Mouse (Mus musculus) ovary, adult 18-20 months (tissue): ENCODE data around the gene Olfr518.

ENCODE experiments used
- DNase-seq: peaks from one replicate; pipeline ENCODE4 v3.0.0; 2022; ENCODE audit warnings: low spot score, mixed read lengths

Olfr518 gene

DNA sequence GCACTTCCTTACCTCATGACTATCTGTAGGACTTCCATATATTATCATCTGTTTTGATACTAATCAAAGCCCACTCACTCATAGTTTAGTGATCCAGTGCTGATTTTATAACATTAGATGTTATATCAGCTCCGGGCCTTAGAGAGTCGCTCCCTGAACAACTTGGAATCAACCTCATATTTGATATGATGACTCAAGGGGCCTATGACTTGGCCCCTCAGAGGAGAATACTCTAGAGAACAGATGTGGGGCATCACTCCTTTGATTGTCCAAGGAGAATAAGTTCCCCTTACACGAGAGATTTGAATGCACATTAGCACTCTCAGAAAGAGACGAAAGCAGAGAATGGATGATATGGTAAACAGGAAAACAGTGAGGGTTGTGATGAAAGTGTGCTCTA, at the start of gene Olfr518:
Olfr518 (minus strand) TSS at position 101 of the 400 bp plus-strand sequence.
- DNase-seq: no peak

DNA sequence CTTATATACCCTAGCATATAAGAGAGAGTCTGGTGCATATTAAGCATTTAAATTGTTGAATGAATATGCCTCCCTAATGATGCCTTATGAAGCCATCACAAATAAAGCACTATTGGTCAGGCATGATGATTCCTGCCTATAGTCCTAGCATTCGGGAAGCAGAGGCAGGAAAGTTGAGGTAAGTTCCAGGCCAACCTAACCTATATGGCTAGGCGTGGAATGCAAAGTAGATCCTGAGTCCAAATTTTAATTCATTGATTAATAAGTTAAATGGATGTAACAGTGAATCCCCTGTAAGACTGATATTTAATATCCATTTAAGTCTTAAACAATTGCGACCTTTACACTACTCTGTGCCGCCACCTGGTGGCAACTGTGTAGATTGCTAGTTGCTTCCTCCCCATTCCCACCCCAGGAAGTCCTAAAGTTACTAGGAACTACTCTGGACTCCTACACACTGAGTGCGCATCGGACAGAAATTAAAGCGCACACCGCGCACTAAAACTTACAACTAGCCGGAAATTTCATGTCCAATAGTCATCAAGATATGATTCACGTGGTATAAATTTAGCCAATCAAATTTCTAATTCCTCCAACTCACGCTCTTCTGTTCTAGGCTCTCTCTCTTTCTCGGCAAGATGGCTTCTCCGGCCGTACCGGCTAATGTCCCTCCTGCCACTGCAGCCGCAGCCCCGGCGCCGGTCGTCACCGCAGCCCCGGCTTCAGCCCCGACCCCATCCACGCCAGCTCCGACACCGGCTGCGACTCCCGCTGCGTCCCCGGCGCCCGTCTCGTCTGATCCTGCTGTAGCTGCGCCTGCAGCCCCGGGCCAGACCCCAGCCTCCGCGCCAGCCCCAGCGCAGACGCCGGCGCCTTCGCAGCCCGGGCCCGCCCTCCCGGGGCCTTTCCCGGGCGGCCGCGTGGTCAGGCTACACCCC, 49.3 kb upstream of the Olfr518 start, which contains the start of gene Eif3f:
Eif3f (plus strand) TSS at position 624 of the 938 bp plus-strand sequence.
- peak; percentile 91 for DNase-seq

DNA sequence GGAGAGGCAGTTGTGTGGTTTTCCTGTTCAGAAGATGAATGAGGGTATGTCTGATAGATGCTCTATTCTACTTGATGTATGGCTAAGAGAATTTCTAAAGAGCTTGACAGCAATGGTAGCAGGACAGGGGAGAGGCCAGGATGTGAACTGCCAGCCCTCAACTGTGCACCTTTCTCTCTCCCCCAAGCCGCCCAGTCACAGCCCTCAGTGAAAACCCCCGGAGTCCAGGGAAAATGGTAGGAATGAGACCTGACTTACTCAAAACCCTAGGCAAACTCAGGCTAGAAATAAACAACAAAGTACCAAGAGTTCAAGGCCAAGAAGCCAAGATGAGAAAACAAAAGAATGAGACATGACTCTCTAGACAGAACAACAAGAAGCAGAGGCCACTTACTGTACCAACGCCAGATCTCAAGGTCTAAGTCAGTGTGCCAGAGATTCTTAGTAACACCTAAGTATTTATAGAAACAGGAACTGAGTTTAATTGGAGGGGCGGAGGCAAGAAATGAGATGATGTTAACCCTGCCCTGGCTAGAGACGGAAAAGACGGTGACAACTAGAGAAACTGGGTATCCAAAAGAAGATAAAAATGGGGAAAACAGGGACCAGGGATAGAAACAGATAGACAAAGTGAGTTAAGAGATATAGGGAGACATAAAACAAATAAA, 45.1 kb upstream of the Olfr518 start, which contains the start of gene Nlrp10:
Nlrp10 (minus strand) TSS at position 453 of the 668 bp plus-strand sequence.
- DNase-seq: no peak

DNA sequence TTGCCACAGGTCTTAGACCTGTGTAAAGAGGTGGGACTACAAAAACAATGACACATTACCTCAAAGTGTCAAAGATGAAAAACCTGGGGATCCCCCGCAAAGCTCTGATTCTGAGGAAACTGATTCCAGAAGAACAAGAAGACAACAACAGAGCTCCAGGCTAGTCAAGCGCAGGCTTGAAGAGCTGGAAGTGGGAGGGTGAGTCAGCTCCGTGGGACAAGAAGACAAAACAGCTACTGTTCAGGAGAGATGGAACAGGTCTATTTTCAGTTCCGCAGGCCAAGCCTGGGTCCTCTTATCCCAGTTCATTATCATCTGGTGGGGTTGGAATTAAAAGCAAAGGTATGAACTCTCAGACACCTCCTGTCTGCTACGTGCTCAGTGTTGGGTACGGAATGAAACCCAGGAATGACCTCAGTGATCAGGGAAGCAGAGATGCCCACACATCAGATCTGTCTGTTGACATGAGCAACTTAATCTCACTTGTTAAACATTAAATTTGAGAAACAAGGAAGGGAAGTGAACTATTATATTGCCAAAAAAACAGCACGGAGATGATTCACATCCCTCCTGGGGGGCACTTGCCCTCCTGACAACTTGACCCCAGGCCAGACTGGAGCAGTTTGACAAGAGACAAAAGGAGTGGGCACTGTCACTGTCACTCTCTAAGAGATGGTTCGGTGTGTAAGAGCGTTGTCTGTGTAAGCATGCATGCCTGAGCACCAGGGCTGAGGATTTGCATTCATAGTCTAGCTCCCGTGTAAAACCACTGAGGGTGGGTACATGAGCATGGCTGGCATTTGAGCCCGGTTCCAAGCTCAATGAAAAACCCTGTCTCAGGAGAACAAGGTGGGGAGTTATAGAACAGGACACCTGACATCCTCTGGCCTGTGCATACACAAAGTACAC, 43.7 kb upstream of the Olfr518 start:
- no peak for DNase-seq

DNA sequence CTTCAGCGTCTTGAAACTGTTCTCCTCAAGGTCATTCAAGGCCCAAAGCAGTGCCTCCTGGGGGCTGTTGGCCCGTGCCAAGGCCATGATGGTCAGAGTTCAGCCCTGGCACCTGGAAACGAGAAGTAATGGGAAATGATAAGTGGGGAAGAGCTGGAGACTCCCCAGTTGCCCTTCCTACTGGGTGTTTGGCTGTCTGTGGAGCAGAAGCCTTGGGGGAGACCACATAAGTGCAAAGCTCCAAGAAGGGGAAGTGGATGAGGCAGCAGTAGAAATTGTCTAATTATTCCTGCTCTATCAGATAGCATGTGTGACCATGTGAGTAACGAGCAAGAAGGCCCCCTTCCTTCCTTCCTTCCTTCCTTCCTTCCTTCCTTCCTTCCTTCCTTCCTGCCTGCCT, 42.2 kb upstream of the Olfr518 start:
- DNase-seq: no peak

DNA sequence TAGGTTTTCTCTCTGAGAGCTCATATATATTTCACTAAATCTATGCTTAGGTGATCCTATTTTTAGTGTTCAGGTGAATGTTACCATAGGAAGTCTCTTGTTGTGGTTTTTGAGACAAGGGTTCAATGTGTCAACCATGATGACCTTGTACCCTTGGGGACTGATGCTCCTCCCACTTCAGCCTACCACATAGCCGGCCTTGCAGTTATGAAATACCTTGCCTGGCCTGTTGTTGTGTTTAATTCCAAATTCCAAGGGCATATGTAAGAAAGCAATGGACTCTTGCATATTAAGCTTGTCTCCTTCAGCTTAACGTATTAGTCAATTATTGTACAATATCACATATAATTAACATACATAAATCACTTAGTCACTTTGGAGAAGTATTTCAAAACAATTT, 19.2 kb upstream of the Olfr518 start:
- no peak for DNase-seq

DNA sequence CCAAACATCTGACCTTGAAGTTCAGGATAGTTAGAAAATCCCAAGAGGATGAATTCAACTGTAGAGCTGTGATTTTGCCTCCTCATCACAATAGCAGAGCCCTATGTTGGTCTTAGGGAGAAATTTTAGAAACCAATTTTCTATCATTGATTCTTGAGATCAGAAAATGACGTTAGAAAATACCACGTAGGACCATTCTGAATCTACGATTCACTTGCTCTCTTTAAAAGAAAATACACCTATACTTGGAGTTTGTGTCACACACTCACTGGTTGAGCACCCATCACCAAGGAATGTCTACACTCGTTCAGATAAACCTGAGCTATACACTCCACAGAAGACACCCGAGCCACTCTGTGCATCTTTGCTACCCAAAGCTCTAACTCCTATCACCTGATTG, 9.5 kb upstream of the Olfr518 start, which contains the start of gene Olfr519:
Olfr519 (minus strand) TSS at position 101 of the 400 bp plus-strand sequence.
- DNase-seq: no peak

DNA sequence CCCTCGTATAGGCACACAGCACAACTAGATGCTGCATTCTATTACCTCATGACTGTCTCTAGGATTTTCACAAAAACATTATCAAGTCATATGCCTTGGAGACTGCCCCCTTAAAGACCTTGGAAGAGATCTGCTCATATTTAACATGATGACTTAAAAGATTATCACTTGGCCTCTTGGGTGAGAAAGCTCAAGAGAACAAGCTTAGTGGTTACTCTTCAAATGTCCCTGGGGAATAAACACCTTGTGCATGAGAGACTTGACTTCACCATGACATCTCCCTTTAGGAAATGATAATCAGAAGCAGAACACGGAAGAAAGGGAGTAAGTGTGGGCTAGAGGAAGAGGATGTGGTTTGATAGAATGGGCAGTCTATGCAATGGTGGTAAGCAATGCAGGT, 12.5 kb downstream of the Olfr518 start, which contains the start of gene Olfr517:
Olfr517 (minus strand) TSS at position 101 of the 400 bp plus-strand sequence.
- no peak for DNase-seq

DNA sequence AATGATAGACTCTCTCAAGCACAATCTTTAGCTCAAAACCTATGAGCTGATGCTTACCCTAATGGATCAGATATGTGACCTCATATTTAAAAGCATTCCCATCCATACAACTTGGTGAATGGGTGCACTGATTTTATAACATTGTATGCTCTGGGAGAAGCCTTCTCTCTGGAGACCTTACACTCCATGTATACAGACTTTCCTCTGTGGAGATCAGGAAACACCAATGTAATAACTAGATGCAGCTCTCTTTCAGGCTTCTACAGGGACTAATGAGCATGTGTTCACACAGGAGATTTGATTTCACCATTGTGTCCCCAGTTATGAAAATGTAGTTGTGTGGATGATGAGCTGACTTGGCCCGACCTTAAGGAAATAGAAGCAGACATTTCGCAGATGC, 34.4 kb downstream of the Olfr518 start, which contains the start of gene Olfr516:
Olfr516 (minus strand) TSS at position 101 of the 400 bp plus-strand sequence.
- DNase-seq: no peak
